Mouse (Mus musculus) midbrain, embryonic 12.5 days (tissue): ENCODE results near the gene Mex3a. TPM values are rescaled to one million over a fixed set of nuclear protein-coding genes. Genes with fewer than 3 reads are reported as not detected.

Experiments used
- ATAC-seq: fragments of 200-750 bp; cut with Nextera tagmentation; 2 replicates; pipeline ENCODE4 v1.8.0; 2017; ENCODE audit warnings: low read depth, moderate TSS enrichment, moderate library complexity; ENCODE audit not compliant: low FRiP score
- H3K27ac ChIP-seq: fragments of 300-500 bp; sonication (generic); replicated peaks from 2 replicates; pipeline ENCODE4 v1.5.1; 2016; ENCODE audit warnings: mild to moderate bottlenecking
- H3K27me3 ChIP-seq: fragments of 300-500 bp; sonication (generic); 2 replicates; pipeline ENCODE4 v1.6.1; 2016; ENCODE audit warnings: mild to moderate bottlenecking
- H3K36me3 ChIP-seq: fragments of 300-500 bp; sonication (generic); 2 replicates; pipeline ENCODE4 v1.6.1; 2016
- H3K4me1 ChIP-seq: fragments of 300-500 bp; sonication (generic); 2 replicates; pipeline ENCODE4 v1.6.1; 2016
- H3K4me2 ChIP-seq: fragments of 300-500 bp; sonication (generic); replicated peaks from 2 replicates; pipeline ENCODE4 v1.6.1; 2016; ENCODE audit warnings: mild to moderate bottlenecking, moderate library complexity
- H3K4me3 ChIP-seq: fragments of 300-500 bp; sonication (generic); 2 replicates; pipeline ENCODE4 v1.5.1; 2016; ENCODE audit warnings: mild to moderate bottlenecking
- H3K9ac ChIP-seq: fragments of 300-500 bp; sonication (generic); replicated peaks from 2 replicates; pipeline ENCODE4 v1.6.1; 2016; ENCODE audit warnings: mild to moderate bottlenecking, moderate library complexity
- H3K9me3 ChIP-seq: fragments of 300-500 bp; sonication (generic); 2 replicates; pipeline ENCODE4 v1.6.1; 2016; ENCODE audit warnings: mild to moderate bottlenecking
- WGBS: fragments of 180-500 bp; shearing (Covaris S2); methylation state at CpG from one replicate; pipeline ENCODE4 v1.1.7; 2016; 5-methylcytosine and 5-hydroxymethylcytosine counted together
- polyA plus RNA-seq: library from polyadenylated mRNA; unstranded; fragments of >200 nt; fragmentation: Nextera tagmentation; extraction: Ambion mirVana; gene quantifications from 2 replicates; pipeline ENCODE4 v1.2.1, GENCODE M21; 2016

The Mex3a gene
- polyA plus RNA-seq, 1 experiment from 2014 or later: 47.8 TPM

DNA sequence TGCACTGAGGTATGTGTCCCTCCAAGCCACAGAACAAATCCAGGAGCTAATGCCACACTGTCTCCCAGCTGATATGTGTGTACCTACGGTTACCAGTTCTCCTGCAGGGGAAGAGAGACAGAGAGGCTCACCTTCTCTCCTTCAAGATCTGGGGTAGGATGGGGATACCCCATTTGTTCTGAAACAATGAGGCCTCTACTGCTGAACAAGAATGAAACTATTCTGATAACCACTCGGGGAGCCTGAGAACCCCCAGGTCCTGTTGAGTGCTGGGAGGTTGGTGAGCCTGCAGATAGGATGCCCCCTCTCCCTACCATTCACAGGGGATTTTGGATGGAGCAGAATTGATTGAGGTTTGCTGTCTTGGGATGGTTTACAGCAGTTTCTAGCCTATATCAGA is 12.1 kb upstream of the Mex3a start:
- H3K9me3 ChIP-seq: no peaks in the 10 kb centered on the region
- no peak overlapping the region for H3K27ac ChIP-seq
- peaks cover 25% of the 10 kb centered on the region for H3K36me3 ChIP-seq
- WGBS: 86% methylated on average over 2 of the region's 2 CpGs
- no peak overlapping the region for H3K4me2 ChIP-seq
- 0 out of 2 replicates have a peak, but pooled peaks cover 3% of the 10 kb centered on the region for H3K4me1 ChIP-seq
- no peak overlapping the region for H3K9ac ChIP-seq
- H3K4me3 ChIP-seq: no peak overlapping the region
- no peak for ATAC-seq
- H3K27me3 ChIP-seq: no peaks in the 10 kb centered on the region

DNA sequence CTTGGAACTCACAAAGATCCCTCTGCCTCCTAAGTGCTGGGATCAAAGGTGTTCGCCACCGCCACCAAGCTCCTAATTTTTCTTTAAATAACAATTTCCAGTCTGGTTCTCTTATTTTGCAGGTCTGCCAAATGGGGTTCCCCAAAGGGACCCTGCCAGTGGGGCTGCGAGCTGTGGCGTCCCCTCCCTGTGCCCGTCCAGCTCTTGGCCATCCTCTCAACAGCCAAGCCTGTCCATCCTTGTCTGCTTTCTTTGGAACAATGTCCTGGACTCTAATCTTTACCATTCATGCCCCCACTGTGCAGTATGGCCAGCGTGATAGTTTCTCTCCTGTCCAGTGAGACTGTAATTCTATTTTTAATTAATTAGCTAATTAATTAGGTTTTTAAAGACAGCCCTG is 11.0 kb upstream of the Mex3a start:
- Histone ChIP-seq H3K4me2 (no peak overlapping the region), H3K4me1 (peaks cover 10% of the 10 kb centered on the region), H3K27me3 (no peaks in the 10 kb centered on the region), H3K4me3 (no peak overlapping the region), H3K27ac (no peak overlapping the region), H3K9me3 (no peaks in the 10 kb centered on the region), H3K9ac (no peak overlapping the region), H3K36me3 (peaks cover 28% of the 10 kb centered on the region)
- 91% methylated on average over 6 of the region's 6 CpGs for WGBS
- no peak for ATAC-seq

DNA sequence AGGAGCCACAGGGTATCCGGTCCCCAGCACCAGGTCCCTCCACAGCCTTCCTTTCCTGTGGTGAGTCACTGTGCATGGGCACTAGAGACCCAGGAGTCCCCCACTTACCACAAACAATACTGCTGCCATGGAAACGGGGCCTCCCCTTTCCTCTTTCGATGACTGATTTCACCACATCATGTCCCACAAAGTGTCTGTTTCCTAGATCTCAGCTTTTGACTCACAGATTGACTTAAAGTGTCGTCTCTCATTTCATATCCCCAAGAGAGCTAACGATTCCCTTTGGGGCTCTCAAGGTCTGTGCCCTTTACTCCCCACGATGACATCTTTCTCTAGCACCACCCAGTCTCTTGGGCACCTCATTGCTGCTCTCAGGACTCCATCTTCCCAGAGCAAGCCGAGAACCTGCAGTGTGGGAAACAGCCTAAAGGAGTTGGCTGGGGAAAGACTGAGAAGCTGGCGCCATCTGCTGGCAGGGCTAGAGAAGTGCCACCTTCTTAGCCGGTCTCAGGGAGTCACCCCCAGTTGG is 10.3 kb upstream of the Mex3a start:
- ATAC-seq: peak; percentile 7; the same call in 1 of the 2 replicates
- Histone ChIP-seq H3K27ac (no peak overlapping the region), H3K36me3 (peaks cover 28% of the 10 kb centered on the region), H3K4me2 (no peak overlapping the region), H3K4me1 (peaks cover 15% of the 10 kb centered on the region), H3K9ac (no peak overlapping the region), H3K27me3 (no peaks in the 10 kb centered on the region), H3K9me3 (no peaks in the 10 kb centered on the region), H3K4me3 (no peak overlapping the region)
- 39% methylated on average over 9 of the region's 9 CpGs for WGBS

DNA sequence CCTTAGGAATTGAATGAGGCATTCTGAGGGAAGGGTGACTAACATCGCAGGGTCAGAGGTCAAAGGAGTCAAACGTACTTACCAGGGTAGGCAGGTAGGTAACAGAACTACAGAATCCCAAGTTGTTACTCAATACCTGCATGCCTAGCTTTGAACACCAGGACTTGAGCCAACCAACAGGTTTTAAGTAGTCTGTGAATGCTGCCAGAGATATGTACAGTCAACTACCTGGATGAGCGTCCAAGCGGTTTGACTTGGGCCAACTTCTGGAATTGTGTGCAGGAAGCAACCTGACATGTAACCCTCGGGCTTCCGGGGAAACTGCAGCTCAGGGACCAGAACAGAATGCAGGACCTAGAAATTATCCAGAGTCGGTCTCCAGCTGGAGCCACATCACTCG is 9.2 kb upstream of the Mex3a start:
- ATAC-seq: no peak
- WGBS: 90% methylated on average over 8 of the region's 8 CpGs
- H3K9me3 ChIP-seq: no peaks in the 10 kb centered on the region
- H3K4me2 ChIP-seq: no peak overlapping the region
- H3K36me3 ChIP-seq: peaks cover 28% of the 10 kb centered on the region
- H3K27me3 ChIP-seq: no peaks in the 10 kb centered on the region
- no peak overlapping the region for H3K4me3 ChIP-seq
- H3K9ac ChIP-seq: no peak overlapping the region
- no peak overlapping the region for H3K27ac ChIP-seq
- H3K4me1 ChIP-seq: peaks cover 25% of the 10 kb centered on the region

DNA sequence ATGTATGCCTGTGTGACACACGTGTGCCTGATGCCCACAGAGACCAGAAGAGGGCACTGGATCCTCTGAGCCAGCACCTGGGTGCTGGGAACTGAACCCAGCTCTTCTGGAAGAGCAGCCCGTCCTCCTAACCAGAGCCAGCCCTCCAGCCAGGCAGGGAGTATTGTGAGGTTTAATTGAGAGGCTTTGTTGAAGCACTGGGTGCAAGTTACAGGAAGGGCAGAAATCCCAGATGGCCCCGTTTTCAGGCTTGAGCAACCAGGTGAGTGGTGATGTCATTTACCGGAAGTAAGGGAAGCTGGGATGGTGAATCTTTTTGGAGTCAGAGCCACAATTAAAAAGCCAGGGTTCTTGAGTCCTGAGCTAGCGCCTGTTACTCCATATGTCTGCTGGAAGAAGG is 7.2 kb upstream of the Mex3a start:
- Histone ChIP-seq H3K9ac (no peak overlapping the region), H3K4me2 (no peak overlapping the region), H3K9me3 (no peaks in the 10 kb centered on the region), H3K36me3 (peaks cover 28% of the 10 kb centered on the region), H3K27ac (no peak overlapping the region), H3K27me3 (no peaks in the 10 kb centered on the region), H3K4me3 (no peak overlapping the region), H3K4me1 (peaks cover 43% of the 10 kb centered on the region)
- 86% methylated on average over 5 of the region's 5 CpGs for WGBS
- no peak for ATAC-seq

DNA sequence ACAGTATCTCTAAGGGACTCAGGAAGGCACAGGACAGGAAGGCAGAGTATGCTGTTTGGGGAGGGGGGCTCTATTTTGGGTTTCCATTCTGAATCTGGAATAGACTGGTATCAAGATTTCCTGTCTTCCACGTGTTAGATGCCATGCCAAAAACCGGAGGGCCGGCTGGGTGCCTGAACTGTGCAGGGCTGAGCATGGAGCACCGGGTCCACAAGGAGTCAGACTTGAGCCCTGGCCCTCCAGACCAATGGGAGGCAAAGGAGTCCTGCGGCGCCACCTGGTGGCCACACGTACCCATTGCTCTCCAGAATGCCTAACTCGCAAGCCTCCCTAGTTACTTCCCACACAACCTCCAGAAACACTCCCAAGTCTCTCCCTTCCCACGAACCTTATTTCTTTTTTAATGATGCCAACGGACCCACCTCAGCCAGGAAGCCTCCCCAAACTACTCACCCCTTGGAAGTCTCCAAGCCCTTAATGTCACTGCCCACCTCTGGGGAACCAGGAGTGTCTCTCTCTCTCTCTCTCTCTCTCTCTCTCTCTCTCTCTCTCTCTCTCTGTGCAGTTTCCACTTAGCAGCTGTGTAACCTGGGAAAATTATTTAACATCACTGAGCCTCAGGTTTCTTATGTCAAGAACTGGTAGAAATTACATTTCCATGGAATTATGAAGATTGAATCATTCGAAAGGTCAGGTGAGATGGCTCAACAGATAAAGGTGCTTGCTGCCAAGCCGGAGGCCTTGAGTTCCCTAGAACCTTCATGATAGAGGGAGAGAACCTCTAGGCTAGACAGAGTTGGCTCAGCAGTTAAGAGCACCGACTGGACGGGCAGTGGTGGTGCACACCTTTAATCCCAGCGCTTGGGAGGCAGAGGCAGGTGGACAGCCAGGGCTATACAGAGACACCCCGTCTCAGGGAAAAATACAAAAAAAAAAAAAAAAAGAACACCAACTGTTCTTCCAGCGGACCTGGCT is 5.8 kb upstream of the Mex3a start:
- H3K9ac ChIP-seq: no peak overlapping the region
- H3K9me3 ChIP-seq: no peaks in the 10 kb centered on the region
- peak overlapping the region; percentile 22 for H3K4me3 ChIP-seq
- 32% methylated on average over 17 of the region's 17 CpGs for WGBS
- H3K27ac ChIP-seq: no peak overlapping the region
- H3K27me3 ChIP-seq: no peaks in the 10 kb centered on the region
- H3K4me1 ChIP-seq: peaks cover 50% of the 10 kb centered on the region
- H3K4me2 ChIP-seq: peak overlapping the region; percentile 35
- peak; percentile 75 for ATAC-seq
- H3K36me3 ChIP-seq: peaks cover 28% of the 10 kb centered on the region

DNA sequence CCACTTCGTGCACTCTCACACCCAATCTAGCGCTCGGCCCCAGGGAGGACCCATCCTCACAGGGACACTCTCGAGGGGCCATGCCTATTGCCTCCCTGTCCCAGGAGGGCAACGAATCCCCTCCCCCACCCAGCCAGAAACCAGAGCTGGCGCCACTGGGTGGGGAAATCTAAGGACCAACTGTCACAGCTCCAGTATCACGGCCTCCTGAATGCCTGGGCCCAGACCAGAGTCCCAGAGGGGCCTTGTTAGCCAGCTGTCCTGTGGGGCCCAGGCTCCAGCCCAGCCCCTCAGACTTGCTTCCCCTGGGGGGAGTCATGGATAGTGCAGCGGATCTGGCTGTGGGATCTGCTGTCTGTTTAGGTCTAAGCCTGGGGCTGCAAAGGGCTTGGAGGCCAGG is 4.6 kb upstream of the Mex3a start:
- H3K9ac ChIP-seq: peak overlapping the region; percentile 57
- H3K27me3 ChIP-seq: no peaks in the 10 kb centered on the region
- no peaks in the 10 kb centered on the region for H3K9me3 ChIP-seq
- WGBS: 22% methylated on average over 8 of the region's 8 CpGs
- no peak for ATAC-seq
- H3K36me3 ChIP-seq: peaks cover 27% of the 10 kb centered on the region
- H3K4me3 ChIP-seq: peak overlapping the region; percentile 28
- peaks cover 47% of the 10 kb centered on the region for H3K4me1 ChIP-seq
- H3K4me2 ChIP-seq: peak overlapping the region; percentile 95
- peak overlapping the region; percentile 74 for H3K27ac ChIP-seq

DNA sequence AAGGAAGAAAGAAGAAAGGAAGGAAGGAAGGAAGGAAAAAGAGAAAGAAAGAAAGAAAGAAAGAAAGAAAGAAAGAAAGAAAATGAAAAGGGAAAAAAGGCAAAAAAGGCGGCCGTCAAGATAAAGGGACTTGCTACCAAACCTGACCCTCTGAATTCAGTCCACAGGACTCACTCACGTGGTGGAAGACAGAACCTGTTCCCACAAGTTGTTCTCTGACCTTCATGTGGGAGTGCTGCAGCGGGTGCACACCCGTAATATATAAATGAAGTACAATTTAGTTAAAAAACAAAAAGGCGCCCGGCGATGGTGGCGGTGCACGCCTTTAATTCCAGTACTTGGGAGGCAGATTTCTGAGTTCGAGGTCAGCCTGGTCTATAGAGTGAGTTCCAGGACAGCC is 3.5 kb upstream of the Mex3a start:
- peaks cover 47% of the 10 kb centered on the region for H3K4me1 ChIP-seq
- WGBS: 91% methylated on average over 11 of the region's 11 CpGs
- no peak overlapping the region for H3K27ac ChIP-seq
- H3K36me3 ChIP-seq: peaks cover 18% of the 10 kb centered on the region
- no peak overlapping the region for H3K9ac ChIP-seq
- no peaks in the 10 kb centered on the region for H3K27me3 ChIP-seq
- peak overlapping the region; percentile 95 for H3K4me2 ChIP-seq
- no peaks in the 10 kb centered on the region for H3K9me3 ChIP-seq
- peak overlapping the region; percentile 96; the same call in 1 of the 2 replicates for H3K4me3 ChIP-seq
- ATAC-seq: no peak

DNA sequence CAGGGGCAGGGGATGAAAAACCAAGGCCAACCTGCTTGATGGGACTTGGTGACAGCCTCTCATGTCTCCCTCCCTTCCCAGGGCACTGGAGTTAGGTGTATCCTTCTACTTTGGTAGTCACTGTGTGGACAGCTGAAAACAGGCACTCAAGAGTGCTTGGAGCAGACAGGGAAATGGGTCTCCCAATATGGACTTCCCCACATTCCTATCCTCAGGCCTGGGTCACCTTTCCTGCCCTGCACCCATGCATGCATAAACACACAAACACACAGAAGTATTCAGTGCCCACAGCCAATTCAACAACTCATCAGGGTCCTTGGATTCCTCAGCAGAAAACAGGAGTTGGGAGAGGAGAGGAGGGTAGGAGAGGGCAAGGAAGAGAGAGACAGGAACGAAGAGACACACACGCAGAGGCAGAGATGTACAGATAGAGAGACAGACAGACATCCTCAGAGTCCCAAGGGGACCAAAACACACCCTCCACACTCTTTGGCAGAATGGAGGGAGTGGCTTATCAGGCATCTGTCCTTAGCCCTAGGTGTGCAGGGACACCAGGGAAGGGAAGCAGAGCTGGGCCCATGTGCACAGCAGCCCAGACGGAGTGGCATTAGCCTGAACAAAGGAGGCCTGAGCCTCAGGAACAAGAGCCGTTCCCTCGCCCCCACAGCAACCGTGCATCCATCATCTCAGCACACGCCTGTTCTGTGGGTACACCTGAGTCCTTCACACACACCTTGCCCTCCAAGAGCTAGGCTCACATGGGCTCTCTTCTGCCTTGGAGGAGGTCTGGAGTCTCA is 2.8 kb upstream of the Mex3a start:
- peak overlapping the region; percentile 96 for H3K4me3 ChIP-seq
- ATAC-seq: no peak
- H3K9ac ChIP-seq: peak overlapping the region; percentile 100
- H3K9me3 ChIP-seq: no peaks in the 10 kb centered on the region
- peaks cover 10% of the 10 kb centered on the region for H3K36me3 ChIP-seq
- H3K27ac ChIP-seq: peak overlapping the region; percentile 99
- H3K27me3 ChIP-seq: no peaks in the 10 kb centered on the region
- H3K4me2 ChIP-seq: peak overlapping the region; percentile 95
- H3K4me1 ChIP-seq: peaks cover 51% of the 10 kb centered on the region
- 27% methylated on average over 7 of the region's 7 CpGs for WGBS

DNA sequence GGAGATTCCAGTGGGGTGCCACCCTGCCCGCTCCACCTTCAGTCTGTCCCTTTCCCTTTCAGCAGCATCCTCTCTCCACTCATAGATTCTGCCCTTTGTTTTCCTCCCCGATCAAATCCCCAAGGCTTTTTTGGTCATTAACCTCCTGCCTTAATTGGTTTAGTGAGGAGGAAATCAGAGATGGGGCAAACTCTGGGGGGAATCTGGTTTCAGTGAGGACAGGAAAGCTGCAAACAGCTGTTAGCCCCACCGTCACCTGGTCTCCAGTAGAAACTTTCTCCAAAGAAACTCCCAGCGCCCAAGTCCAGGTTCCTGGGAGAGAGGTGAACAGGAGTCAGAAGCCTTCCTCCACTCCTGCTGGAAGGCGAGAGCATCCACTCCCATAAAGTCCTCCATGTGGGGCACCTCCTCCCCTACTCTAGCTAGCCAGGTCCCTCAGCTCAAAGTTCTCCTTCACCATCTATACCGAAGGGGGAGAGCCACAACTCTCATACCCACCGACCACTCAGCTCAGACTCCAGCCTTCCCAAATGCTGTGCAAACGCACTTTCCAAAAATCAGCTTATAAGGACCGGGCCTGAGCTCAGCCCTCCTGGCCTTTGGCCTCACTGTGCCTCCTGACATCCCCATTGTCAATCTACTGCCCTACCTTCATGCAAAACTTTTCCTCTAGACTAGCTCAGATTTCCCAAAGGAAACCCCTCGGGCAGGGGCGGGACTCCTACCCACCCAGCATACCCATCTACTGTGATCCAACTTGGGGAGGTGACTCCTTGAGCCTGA is 1.9 kb upstream of the Mex3a start:
- Histone ChIP-seq H3K27me3 (no peaks in the 10 kb centered on the region), H3K27ac (peak overlapping the region; percentile 99), H3K4me1 (peaks cover 60% of the 10 kb centered on the region), H3K4me3 (peak overlapping the region; percentile 96), H3K9ac (peak overlapping the region; percentile 100), H3K4me2 (peak overlapping the region; percentile 95), H3K36me3 (peaks cover 1% of the 10 kb centered on the region), H3K9me3 (no peaks in the 10 kb centered on the region)
- no peak for ATAC-seq
- 4% methylated on average over 11 of the region's 11 CpGs for WGBS
